Mouse (Mus musculus) lung, postnatal 14 days (tissue): Measurements from ENCODE around the gene Afg1l.

Experiments used
- DNase-seq: peaks from one replicate; pipeline ENCODE4 v3.0.0; 2021

Gene Afg1l

DNA sequence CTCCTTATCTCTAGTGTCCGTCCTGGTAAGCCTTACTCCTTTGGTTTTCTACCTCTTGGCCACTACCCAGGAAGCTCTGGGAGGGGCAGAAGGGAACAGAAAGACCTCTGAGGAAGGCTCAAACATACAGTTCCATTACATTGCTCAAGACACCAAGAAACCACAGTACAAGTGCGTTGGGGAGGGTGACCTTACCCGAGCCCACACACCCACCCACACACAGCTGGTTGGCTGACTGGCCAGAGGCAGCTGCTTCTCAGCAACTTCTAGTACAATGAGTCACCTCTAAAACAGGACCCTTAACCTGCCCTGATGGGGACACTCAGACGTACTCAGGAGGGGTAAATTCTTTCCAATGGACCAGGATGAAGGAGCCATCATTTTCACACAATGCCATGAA, 184.5 kb downstream of the Afg1l start:
- DNase-seq, result peak; percentile 27

- peak; percentile 72 for DNase-seq
Observed at GRCm38 (mm10) chr10:42291360-42291759, 187.0 kb downstream of the Afg1l start.

- DNase-seq, result no peak
Observed at GRCm38 (mm10) chr10:42287666-42288065, 190.7 kb downstream of the Afg1l start.

DNA sequence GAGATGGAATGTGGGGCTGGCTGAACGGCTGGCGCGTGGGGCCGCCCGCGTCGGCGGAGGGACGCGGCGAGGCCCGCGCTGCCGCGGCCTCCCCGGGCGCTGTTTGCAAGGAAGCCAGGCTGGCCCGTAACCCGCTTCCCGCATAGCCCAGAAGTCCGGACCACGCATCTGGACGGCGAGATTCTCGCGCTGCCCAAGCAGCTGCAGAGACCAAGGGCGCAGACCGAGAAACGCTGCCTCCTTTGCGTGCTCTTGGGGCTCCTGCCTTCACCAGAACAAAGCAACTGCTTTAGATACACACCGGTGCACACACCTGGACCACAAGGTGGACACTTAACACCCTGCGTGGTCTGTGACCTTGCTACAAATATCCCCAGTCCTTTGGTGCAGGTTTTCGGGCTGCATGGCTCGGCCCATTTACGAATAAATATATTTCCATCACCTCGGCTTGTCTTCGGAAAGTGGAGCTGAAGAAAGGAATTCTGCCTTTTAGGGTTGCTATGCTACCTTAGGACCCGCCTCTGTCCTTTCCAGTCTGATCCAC, 200.0 kb downstream of the Afg1l start:
- DNase-seq, result no peak

- DNase-seq, result peak; percentile 98
Observed at GRCm38 (mm10) chr10:42277476-42278306, 200.7 kb downstream of the Afg1l start.

DNA sequence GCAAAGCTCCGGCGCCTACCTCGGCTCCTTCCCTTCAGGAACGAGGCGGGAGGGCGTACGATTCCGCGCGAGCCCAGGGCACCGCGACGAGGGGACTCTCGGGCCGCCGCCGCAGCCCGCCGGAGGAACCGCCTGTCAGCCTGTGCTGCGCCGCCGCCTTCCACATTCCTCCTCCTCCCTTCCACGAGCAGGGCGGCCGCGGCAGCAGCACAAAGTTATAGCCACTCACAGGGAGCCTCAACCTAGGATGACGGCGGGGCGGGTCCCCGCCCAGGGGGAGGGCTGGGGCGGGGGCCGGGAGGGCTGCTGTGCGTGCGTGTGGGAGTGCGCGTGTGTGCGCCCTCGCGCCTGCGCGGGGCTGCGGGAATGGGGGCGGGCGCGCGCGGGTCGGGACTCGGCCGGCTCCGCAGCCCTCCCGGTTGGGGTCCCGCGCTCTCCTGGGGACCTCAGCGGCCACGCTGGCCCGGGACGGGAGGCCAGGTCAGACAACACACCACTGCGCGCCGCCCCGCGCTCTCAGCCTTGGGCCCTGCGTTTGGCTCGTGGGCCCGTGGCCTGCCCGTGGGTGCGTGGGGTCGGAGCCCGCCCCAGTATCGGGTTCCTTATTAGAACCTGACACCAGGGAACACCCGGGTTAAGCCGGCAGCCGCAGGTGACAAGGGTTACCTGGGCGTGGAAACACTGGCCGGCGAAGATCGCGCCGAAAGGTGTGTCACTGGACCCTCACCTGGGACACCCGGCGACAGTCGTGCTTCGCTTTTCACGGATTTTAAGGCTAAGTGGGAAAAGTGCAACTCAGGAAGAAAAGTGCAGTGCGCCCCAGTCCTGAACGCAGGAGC, 201.6 kb downstream of the Afg1l start, which contains the start of gene Foxo3:
Foxo3 (minus strand) TSS at position 249 of the 839 bp plus-strand sequence.
- DNase-seq, result peak; percentile 91

GRCm38 (mm10) chr10:42275871-42276501, 202.4 kb downstream of the Afg1l start:
- no peak for DNase-seq

GRCm38 (mm10) chr10:42275401-42275870, 202.9 kb downstream of the Afg1l start:
- peak; percentile 64 for DNase-seq

DNA sequence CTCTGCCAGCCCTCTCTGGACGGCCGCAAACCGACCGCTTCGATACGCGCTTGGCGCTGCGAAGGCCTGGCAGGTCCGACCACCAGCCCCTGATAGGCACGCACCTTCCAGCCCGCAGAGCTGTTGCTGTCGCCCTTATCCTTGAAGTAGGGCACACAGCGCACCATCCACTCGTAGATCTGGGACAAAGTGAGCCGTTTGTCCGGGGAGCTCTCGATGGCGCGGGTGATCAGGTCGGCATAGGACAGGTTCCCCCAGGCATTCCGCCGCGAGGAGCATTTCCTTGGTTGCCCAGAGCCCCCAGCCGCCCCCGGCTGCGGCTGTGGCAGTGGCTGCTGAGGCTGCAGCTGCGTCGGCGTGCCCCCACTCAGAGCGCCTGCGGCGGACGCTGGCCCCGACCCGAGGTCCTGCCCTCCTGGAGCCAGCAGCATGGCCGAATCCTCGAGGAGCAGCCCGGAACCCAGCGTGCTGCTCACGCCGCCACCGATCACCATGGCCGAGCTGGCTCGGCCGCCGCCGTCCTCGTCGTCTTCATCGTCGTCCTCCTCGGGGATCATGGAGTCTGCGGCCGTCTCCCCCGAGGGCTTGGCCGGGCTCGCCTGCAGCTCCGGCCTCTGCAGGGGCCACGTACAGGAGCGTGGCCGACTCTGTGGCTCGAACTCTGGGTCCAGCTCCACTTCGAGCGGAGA, 203.5 kb downstream of the Afg1l start:
- DNase-seq, result peak; percentile 40

DNA sequence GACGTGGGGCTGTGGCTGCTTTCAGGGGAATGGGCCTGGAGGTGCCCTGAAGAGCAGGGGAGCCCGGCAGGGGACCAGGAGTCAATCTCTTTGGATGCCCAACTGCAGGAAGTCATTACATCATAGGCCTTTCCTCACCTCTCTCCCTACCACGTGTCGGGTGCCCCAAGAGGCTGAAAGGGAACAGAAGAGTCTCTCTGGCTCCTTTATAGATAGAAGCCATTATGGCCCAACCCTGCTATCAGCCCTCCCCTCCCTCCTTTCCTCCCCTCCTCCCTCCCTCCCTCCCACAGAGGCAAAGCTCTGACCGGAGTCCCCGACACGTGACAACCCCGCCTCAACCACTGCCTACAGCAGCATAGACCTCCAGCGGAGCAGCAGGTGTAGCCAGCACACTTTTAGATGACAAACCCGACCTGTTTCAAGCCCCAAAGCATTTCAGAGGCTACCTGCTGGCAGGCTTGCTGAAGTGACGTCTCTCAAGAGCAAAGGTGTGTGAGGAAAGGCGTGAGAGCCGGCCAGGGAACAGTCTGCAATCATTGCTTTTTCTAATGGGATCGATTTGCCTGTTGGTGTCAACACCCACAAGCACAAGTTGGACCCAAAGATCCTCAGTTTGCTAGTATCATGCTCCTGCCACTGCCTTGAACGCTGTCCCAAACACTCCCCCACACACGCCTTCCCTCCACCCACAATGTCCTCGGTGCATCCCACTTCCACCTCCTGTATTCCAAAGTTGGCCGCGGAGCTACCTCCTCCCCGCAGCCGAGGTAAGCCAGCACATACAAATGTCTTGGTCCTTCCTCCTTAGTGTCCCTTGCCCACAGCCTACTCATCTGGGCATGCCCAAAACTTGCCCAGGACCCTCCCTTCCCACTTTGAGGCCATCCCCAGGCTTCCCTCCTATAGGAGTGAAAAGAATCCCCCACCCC, 204.3 kb downstream of the Afg1l start:
- DNase-seq, result peak; percentile 53

DNA sequence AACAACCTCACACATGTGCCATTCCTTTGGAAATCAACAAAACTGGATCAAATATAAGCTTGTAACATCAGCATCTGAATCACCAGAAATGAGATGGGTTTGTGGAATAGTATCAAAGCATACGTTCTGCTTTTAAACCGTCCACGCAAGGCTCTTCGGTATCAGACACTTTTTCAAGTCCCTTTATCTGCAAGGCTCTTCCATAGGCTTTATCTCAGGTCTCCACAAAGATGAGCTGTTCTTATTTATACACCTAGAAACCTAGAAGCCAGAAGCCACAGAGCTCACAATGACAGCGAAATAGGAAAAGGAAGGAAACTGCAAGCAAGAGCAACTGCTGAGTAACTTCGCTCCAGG, 205.0 kb downstream of the Afg1l start:
- DNase-seq, result no peak

DNA sequence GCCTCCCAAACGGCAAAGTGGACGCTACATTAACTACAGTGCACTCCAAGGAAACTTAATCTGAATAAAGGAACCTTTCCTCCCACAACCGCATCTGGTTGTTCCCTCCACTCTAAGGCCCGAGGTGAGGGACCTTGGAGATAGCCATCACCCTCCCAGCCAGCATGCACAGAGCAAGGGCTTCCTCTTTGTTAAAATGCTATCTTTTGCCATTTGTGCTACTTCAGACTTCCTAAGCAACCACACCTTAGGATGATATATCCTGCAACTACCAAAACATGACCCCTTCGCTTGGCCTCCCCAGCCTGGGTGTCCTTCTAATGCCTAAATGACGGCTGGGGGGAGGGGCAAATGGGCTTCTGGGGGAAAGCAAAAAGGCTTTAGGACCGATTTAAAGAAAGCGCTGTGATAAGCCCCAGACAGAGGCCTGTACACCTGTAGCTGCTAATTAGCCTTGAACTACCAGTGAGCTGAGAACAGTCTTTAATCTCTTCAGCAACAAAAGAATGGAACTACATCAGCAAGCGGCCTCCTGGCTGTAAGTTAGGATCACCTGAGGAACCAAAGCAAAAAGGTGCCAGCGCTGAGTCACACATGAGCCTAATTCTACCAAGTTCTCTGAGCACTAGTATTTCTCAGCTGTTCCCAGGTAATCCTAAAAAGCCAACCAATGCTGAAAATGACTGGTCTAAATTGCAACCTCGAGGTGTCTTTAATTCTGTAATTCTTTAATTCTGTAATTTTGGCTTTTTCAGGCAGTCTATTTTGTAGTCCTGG, 206.7 kb downstream of the Afg1l start:
- DNase-seq, result no peak

DNA sequence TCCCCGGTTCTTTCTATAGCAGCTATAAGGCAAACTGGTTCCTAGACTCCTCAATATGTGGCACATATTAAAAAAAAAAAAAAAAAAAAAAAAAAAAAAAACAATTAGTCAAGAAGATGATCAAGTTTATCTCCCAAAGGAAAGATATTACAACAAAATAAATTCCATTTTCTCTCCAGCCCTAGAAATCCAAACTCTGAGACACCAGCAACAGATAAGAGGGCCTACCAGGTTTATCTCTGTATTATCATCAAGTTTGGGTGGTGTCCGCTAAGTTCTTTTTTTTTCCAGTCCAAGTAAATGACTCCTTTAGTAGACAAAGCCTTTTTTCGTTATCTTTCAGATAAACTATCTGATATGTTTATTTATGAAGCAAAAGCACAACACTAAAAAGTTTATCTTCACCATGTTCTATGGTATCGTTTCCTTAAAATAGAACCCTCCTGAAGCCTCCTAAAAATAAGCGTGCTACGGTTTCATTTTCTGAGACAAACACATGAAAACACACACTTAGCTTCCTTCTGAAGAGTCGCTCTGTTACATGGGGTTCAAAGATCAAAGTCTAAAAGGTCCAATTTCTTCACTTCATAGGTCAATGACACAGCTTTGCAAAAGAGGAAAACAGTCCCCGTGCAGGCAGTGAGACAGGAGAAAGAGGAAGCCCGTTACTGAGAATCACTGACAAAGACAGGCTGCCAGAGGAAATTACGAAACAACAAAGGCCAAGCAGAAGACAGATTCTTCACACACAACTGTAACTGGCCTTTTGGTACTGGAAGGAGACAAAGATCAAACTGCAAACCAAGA, 207.9 kb downstream of the Afg1l start:
- peak; percentile 56 for DNase-seq

DNA sequence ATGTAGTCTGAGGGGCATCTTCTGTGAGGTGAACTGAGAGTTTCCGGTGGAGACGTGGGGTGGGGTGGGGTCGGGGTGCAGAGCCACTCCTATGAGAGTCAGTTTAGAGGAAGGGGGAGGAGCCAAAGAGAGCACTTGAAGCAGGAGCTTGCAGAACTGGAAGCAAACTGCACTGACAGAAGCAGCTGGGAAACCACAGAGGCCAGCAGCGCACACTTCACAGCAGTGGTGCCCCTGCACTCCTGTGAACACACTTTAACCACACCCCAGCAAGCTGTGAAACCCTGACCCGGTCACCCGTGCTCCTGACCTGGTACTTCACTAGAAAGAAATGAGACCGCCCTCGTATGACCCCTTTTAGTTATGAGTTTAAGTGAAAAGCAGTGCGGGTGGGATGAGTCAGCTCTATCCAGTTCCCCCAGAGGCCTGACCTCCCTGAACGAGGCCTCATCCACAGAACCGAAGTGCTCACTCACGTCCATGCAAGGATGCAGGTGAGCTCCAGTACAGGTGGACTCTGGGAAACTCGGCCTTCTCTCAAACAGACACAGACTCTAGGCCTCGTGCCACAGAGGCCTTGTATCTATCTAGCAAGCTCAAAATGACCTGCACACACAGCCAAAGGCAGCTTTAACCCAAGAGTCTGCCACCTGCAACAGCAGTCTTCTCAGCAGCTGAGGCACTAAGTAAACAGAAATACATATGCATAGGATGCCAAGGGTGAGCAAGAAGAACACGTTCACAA, 208.9 kb downstream of the Afg1l start:
- DNase-seq, result peak; percentile 65

DNA sequence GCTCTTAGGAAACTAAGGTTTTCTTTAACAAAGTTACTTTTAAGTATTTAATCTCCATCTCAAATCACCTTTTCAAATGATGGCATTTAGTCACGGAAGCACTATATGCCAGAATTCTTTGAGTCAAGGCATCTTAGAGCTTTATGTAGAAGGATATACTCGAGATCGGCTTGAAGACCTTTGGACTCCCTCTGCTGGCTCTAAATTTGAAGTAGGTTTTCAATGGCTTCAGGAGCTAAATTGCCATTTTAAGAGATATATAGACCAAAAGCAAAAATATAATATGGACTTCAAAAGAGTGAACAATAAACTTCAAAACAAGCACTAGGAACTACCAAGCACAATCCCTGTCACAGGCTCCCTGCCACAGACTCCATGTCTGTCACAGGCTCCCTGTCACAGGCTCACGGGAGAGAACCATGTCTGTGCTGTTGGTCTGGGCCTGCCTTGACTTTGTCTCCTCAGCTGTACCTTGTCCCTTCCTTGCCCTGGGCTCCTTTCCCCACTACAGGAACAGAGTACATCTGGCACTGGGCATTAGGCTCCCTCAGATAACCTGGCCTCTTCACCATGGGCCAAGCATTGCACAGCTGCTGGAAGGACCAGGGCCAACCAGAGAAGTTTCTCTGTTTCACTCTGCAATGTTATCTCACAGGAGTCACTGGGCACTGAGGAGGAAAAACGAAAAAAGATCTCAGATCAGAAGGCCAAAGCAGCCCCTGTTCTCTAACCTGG, 210.4 kb downstream of the Afg1l start:
- no peak for DNase-seq

GRCm38 (mm10) chr10:42265021-42265689, 213.2 kb downstream of the Afg1l start:
- peak; percentile 46 for DNase-seq

DNA sequence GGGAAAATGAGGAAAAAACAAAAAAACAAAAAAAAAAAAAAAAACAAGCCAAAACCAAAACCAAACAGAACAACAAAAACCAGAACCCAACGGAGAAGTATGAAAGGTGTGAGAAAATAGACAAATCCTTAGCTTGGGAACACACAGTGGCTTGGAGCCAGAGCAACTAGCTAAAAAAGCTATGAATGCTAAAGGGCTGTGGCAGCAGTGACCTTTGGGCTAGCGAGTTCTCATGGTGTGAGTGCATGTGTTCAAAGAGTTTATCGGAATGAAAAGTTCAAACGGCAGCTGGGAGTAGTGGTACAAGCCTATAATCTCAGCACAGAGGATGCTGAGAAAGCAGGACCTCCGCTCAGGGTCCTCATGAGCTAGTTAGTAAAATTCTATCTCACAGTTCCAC, 214.2 kb downstream of the Afg1l start:
- DNase-seq, result no peak
